Mouse (Mus musculus) C2C12 (cell line): Measurements from ENCODE around the gene Olfr1357.

Experiments used
- CTCF ChIP-seq: IDR thresholded peaks from one replicate; pipeline ENCODE4 v1.5.1; 2011; ENCODE audit not compliant: control insufficient read depth, insufficient read depth, insufficient read length
- MAX ChIP-seq: IDR thresholded peaks from one replicate; pipeline ENCODE4 v1.6.1; 2011; ENCODE audit warnings: mild to moderate bottlenecking, control low read depth

DNA sequence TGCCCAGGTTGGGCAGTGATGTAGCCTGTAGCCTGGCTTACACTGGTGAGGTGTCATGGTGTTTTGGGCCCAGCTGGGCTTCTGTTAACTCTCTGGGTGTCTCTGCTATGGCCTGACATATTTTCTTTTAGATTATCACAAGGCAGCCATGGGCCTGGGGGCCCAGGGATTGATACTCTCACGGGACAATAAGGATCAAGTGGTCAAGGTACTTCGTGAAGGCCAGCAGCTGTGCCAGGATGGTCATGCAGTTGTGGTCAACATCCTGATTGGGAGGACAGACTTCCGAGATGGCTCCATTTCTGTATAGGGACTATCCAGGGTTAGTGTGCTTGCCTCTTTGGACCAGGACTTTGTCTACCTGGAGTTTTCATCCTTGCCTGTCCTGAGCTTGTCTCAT lies 33.9 kb downstream of the Olfr1357 start:
- no peak for TF ChIP-seq CTCF
- no peak for TF ChIP-seq MAX
